Mouse (Mus musculus) c-Kit-positive CD71-negative TER-119-negative erythroid progenitor cells, embryonic 14.5 days (primary cell): Measurements from ENCODE around the gene 4930522H14Rik.

Experiments
- DNase-seq: peaks from one replicate; pipeline ENCODE4 v3.0.0-alpha.2; 2013; ENCODE audit warnings: low read depth

The 4930522H14Rik gene

GRCm38 (mm10) chr4:109475577-109476553, 55.2 kb downstream of the 4930522H14Rik start:
- no peak for DNase-seq

DNA sequence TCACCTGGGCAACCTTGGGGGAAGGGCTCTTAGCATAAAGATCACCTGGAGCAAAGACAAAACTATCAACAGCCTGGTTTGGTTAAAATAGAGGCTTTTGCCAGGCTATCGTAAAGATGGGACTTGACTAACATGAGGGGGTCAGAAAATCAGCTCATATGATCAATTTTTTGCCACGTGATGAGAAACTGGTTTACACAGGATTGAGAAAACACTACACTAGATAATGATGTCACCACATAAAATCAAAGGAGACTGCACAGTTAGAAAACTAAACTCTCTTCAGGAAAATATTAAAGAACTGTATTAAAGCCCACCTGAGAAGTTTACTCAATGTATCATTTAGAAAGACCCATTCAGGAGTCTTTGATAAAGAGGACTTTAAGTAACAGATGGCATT, 56.0 kb downstream of the 4930522H14Rik start:
- no peak for DNase-seq

DNA sequence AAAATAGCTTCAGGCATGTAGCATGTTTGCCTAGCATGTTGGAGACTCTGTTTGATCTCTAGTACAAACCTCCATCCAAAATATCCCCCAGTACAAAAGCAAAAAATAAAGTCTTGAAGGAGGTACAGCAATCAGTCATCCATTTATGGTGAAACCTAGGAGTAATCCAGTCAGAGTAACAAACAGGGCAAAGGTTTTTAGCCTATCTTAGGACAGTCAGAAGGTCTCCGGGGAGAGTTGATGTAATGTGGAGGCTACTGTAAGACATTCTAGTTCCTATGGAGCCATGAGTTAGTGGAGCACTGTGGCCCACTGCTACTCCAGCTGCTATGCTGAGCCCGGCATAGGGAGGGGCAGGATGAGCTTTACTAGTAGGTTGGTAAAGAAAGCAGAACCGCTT, 58.5 kb downstream of the 4930522H14Rik start:
- DNase-seq = no peak

GRCm38 (mm10) chr4:109471606-109472005, 59.5 kb downstream of the 4930522H14Rik start:
- DNase-seq = no peak

- DNase-seq = no peak
Measured at GRCm38 (mm10) chr4:109467687-109468086, 63.4 kb downstream of the 4930522H14Rik start.

- no peak for DNase-seq
Measured at GRCm38 (mm10) chr4:109463892-109464291, 67.2 kb downstream of the 4930522H14Rik start.

- DNase-seq = no peak
Measured at GRCm38 (mm10) chr4:109460421-109461179, 70.5 kb downstream of the 4930522H14Rik start.

- DNase-seq = no peak
Measured at GRCm38 (mm10) chr4:109456821-109457220, 74.3 kb downstream of the 4930522H14Rik start.
